Mouse (Mus musculus) megakaryocyte, embryonic 14.5 days (primary cell): ENCODE data around the gene 2610528A11Rik. TPM values are rescaled to one million over a fixed set of nuclear protein-coding genes. Genes with fewer than 3 reads are reported as not detected.
A peak's percentile ranks its signal among the peaks of the same experiment; 100 is the strongest.

ENCODE experiments used
- H3K27me3 ChIP-seq: replicated peaks from 2 replicates; pipeline ENCODE3; 2012; ENCODE audit warnings: inconsistent platforms
- H3K36me3 ChIP-seq: replicated peaks from 2 replicates; pipeline ENCODE3; 2012; ENCODE audit warnings: low read length, inconsistent platforms, mixed read lengths
- H3K4me1 ChIP-seq: 2 replicates; pipeline ENCODE4 v1.6.1; 2012; ENCODE audit warnings: inconsistent platforms
- H3K4me3 ChIP-seq: replicated peaks from 2 replicates; pipeline ENCODE3; 2012; ENCODE audit warnings: moderate library complexity, mild to moderate bottlenecking, inconsistent platforms
- H3K9me3 ChIP-seq: 2 replicates; pipeline ENCODE4 v1.6.1; 2012; ENCODE audit warnings: inconsistent platforms
- FLI1 ChIP-seq: IDR thresholded peaks from 2 replicates; pipeline ENCODE4 v1.6.1; 2012; ENCODE audit warnings: low read length, inconsistent platforms, mixed read lengths
- GATA1 ChIP-seq: IDR thresholded peaks from 3 replicates; pipeline ENCODE4 v1.6.1; 2012; ENCODE audit warnings: mixed read lengths, low read length, inconsistent platforms, borderline replicate concordance
- polyA plus RNA-seq: library from polyadenylated mRNA; stranded (reverse); fragments of >175 nt; gene quantifications from 2 replicates; pipeline ENCODE4 v1.2.3, GENCODE M21; 2012; ENCODE audit warnings: low replicate concordance; ENCODE audit not compliant: insufficient read depth

Gene 2610528A11Rik
- polyA plus RNA-seq, 1 experiment, result 4.3 TPM

DNA sequence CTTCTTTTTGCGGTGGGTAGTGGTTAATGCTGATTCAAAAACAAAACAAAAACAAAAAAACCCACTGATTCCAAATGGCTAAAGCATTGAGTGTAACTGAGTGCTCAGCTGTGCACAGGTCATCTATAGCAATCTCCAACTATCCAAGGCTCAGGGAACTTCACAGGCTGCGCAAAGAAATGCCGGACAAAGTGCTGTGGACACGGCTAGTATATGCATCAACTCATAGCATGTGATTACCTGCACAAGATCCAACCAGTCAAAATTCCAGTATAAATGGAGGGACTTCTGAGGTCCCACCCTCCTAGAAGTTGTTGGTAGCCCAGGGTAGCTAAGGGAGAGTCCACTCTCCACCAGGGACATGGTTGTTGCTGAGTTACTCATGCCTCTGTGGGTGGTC lies 5.4 kb upstream of the 2610528A11Rik start:
- no peak overlapping the region for H3K4me3 ChIP-seq
- TF ChIP-seq FLI1 (no peak), GATA1 (no peak)
- H3K27me3 ChIP-seq, result no peaks in the 10 kb centered on the region
- H3K36me3 ChIP-seq, result peaks cover 76% of the 10 kb centered on the region
- peaks cover 2% of the 10 kb centered on the region; the same call in 1 of the 2 replicates for H3K9me3 ChIP-seq
- peaks cover 58% of the 10 kb centered on the region for H3K4me1 ChIP-seq

DNA sequence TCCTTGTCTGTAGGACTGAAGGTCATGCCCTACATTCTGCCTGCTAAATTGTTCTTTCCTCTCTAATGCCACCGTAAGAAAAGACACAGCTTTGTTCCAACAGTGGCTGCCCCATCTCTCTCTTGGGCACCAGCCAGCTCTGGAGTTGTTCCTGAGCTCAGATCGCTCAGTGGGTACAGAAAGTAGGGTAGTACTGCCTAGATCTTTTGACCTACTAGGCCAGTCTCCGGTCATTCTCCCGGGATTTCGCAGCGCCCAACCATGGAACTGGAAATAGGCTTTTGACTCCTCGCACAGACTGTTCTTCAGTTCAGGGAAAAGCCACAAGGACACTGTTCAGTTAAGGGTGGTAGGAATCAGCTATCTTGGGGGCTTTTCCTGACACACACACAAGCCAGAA lies 891 bp downstream of the 2610528A11Rik start:
- peaks cover 3% of the 10 kb centered on the region for H3K27me3 ChIP-seq
- TF ChIP-seq GATA1 (no peak), FLI1 (no peak)
- peaks cover 14% of the 10 kb centered on the region for H3K36me3 ChIP-seq
- no peak overlapping the region for H3K4me3 ChIP-seq
- H3K9me3 ChIP-seq, result peaks cover 7% of the 10 kb centered on the region; the same call in 1 of the 2 replicates
- H3K4me1 ChIP-seq, result peaks cover 77% of the 10 kb centered on the region

DNA sequence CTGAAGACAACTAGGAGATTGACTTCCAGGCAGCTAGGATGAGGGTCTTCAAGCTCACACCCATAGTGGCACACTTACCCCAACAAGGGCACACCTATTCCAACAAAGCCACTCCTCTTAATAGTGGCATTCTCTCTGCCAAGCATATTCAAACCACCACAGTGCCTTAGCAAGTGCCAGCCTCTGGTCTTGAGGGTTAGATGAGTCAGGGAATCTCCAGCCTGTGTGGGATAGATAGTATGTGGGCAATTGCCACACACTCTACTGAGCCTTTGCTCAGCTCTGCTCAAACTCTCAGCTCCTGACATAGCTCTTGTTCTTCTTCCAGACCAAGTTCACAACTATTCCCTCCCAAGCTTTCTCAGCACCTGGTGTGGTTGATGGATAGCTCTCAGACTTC lies 2.5 kb downstream of the 2610528A11Rik start:
- Histone ChIP-seq H3K9me3 (peaks cover 7% of the 10 kb centered on the region; the same call in 1 of the 2 replicates), H3K4me3 (peak overlapping the region; percentile 64), H3K27me3 (peaks cover 7% of the 10 kb centered on the region), H3K36me3 (peaks cover 4% of the 10 kb centered on the region), H3K4me1 (peaks cover 66% of the 10 kb centered on the region)
- TF ChIP-seq FLI1 (no peak), GATA1 (peak; percentile 31; the same call in 1 of the 3 replicates)

DNA sequence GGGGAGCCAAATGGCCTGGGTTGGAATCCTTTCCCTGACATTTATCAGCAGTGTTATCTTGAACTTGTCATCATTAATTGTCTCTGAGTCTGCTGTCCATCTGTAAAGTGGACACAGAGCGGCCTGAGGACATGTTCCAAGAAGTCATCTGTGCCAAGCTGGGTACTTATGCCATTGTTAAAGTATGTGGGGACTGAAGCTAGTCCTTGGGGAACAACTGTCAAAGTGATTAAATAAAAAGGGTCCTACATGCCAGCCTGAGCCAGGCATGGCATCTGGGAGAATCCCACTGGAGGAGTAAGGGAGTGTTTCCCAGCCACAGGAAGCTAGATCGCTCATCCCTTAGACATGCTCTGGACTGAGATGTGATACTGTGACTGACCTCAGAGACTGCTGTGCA lies 3.4 kb downstream of the 2610528A11Rik start:
- Histone ChIP-seq H3K4me3 (peak overlapping the region; percentile 21), H3K27me3 (peaks cover 14% of the 10 kb centered on the region), H3K36me3 (no peaks in the 10 kb centered on the region), H3K4me1 (peaks cover 73% of the 10 kb centered on the region), H3K9me3 (0 out of 2 replicates have a peak, but pooled peaks cover 6% of the 10 kb centered on the region)
- TF ChIP-seq FLI1 (no peak), GATA1 (no peak)

DNA sequence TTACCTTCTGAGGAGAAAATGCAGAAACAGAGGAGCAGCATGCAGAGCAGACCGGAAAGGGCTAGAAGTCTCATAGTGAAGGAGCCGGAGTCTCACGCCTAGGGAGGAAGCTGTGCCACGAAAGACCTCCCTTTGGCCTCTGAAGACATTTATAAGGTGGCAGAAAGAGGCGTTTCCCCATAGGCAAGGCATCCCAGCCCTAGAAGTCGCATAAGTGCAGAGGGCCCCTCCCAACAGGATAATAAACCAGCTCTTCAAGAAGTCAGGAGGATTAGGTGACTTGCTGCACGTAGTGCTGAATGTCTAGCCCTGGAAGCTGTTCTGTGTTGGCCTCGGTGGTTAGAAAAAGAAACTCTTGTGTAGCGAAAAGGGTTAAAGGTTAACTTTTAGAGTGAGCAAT lies 3.8 kb downstream of the 2610528A11Rik start:
- no peak for TF ChIP-seq GATA1
- TF ChIP-seq FLI1, result no peak
- H3K27me3 ChIP-seq, result peaks cover 14% of the 10 kb centered on the region

DNA sequence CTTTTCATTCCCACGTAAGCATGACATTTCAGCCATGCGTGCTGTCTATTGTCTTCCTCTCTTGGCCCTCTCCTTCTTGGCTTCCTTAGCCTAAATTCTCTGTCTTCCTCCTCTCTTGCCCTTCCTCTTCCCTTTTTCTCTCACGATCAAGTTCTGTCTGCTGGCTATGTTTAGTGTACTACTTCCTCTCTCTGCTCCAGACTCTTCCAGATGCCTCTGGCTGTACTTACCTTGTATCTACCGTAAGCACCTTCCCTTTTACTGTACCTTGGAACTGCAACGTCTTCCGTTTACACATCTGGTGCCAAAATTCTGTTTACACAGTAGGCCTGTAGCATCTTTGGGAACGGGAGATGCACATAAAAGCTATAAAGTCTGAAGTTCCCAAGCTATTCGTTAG lies 4.4 kb downstream of the 2610528A11Rik start:
- Histone ChIP-seq H3K36me3 (no peaks in the 10 kb centered on the region), H3K27me3 (peaks cover 17% of the 10 kb centered on the region), H3K4me1 (peaks cover 73% of the 10 kb centered on the region), H3K9me3 (0 out of 2 replicates have a peak, but pooled peaks cover 5% of the 10 kb centered on the region), H3K4me3 (no peak overlapping the region)
- TF ChIP-seq FLI1 (no peak), GATA1 (no peak)

More for the DNA sequence above, 3.8 kb downstream of the 2610528A11Rik start:
- no peaks in the 10 kb centered on the region for H3K36me3 ChIP-seq
- peaks cover 73% of the 10 kb centered on the region for H3K4me1 ChIP-seq
- H3K9me3 ChIP-seq, result 0 out of 2 replicates have a peak, but pooled peaks cover 5% of the 10 kb centered on the region
- peak overlapping the region; percentile 7 for H3K4me3 ChIP-seq

DNA sequence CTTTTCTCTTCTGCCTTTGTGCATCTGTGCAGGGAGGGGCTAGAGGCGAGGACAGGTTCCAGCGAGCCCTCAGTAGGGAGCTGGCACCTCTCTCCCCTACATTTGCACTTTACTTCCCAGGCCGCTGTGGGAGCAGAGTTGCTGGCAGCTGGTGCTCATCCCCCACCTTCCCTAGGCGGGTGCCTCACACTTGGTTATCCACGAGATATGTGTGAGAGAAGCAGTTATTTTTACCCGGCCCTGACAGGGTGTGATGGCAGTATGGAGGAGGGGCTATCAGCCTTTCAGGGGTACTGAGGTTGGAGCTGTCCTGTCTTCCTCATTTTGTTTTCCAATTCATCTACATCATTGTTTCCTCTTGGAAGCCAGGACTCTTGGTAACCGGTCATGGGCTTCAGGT lies 8.0 kb downstream of the 2610528A11Rik start:
- Histone ChIP-seq H3K4me1 (peaks cover 53% of the 10 kb centered on the region), H3K4me3 (peak overlapping the region; percentile 35), H3K36me3 (no peaks in the 10 kb centered on the region), H3K27me3 (peaks cover 32% of the 10 kb centered on the region), H3K9me3 (0 out of 2 replicates have a peak, but pooled peaks cover 2% of the 10 kb centered on the region)
- TF ChIP-seq FLI1, result no peak
- no peak for TF ChIP-seq GATA1

DNA sequence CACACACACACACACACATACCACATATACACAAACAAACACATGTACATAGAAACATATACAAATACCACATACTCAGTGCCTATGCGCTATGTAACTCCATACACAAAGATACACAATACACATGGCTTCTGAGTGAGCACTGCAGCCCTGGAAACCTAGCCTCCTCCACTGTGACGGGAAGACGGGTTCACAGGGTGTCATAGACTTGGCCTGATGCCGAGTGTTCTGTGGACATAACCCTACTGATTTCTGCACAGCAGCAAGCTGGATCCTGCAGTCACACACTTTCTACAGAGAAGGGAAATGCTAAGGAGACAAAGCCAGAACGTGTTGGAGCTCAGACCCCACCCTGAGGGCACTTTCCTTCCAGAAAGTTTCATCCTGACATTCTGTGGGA lies 9.1 kb downstream of the 2610528A11Rik start:
- Histone ChIP-seq H3K27me3 (peaks cover 37% of the 10 kb centered on the region), H3K9me3 (no peaks in the 10 kb centered on the region), H3K4me1 (peaks cover 42% of the 10 kb centered on the region), H3K4me3 (peak overlapping the region; percentile 21), H3K36me3 (no peaks in the 10 kb centered on the region)
- TF ChIP-seq GATA1, result no peak
- no peak for TF ChIP-seq FLI1

DNA sequence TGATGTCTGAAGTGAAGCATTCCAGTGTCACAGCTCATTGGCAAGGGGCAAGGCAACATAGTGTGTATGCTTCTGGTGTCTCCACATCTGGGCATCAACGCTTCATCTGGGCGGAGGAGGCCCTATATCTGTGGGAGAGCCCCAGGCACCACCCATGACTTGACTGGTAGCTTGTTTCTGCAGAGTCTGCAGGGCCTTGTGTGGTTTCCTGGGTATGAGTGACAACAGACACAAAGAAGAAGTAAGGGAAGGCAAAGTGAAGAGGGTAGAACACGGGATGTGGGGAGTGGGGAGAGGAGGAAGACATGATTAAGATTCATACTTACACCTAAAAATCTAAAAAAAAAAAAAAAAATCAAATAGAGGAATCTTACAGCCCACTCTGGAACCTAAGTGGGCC lies 11.3 kb downstream of the 2610528A11Rik start:
- H3K9me3 ChIP-seq, result no peaks in the 10 kb centered on the region
- peaks cover 55% of the 10 kb centered on the region for H3K27me3 ChIP-seq
- no peaks in the 10 kb centered on the region for H3K36me3 ChIP-seq
- TF ChIP-seq FLI1 (no peak), GATA1 (no peak)
- peak overlapping the region; percentile 56 for H3K4me3 ChIP-seq
- H3K4me1 ChIP-seq, result peaks cover 45% of the 10 kb centered on the region

DNA sequence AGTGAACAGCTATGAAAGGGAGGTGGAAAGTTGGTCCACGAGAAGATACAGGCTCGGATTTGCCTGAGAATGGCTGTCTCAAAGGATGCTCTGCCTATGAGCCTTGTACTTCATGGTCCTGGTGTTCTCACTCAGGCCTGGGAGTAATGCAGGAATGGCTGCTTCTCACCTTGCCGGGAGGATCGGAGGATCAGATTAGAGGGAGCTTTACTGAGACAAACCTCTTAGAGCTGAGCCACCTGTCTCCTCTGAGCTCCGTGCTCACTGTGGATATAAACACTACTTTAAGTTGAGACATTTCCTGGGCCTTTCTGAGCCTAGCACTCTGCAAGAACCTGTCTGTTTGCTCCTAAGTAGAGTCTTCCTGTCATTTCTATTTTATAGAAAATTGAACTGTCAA lies 12.3 kb downstream of the 2610528A11Rik start:
- Histone ChIP-seq H3K36me3 (no peaks in the 10 kb centered on the region), H3K4me1 (peaks cover 45% of the 10 kb centered on the region), H3K4me3 (no peak overlapping the region), H3K27me3 (peaks cover 60% of the 10 kb centered on the region), H3K9me3 (no peaks in the 10 kb centered on the region)
- TF ChIP-seq GATA1 (no peak), FLI1 (no peak)

DNA sequence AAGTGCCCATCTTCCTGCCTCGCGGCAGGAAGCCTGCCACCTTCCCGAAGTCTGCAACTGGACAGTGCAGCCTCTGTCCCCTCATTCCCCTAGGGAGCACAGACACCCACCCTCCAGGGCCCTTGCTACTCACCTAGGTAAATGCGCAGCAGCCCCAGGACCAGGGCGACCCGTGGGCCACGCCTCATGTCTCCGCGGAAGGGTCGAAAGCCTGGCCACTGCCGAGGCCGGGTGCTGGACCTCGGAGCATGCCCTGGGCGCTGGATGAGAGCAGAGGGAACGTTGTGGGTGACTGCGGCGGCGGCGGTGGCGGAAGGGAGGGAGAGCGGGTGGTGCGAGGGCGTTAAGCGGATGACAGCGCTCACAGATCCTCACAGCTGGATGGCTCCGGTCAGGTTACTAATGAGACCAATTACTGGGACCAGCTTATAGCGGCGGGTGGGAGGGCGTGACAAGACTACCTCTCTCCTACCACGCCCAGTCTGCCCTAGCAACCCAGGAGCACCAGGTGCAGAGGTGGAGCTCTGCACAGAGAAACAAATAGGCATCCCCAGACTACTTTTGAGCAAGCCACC lies 15.8 kb downstream of the 2610528A11Rik start, which contains the start of gene Cdhr1:
Gene Cdhr1 (minus strand): TSS at position 392 of the 575 bp plus-strand sequence.
- H3K4me3 ChIP-seq, result peak within 1 kb of the TSS; percentile 87
- no peak for TF ChIP-seq FLI1
- no peak for TF ChIP-seq GATA1
- no peaks in the 10 kb centered on the region for H3K9me3 ChIP-seq
- no peaks in the 10 kb centered on the region for H3K36me3 ChIP-seq
- H3K27me3 ChIP-seq, result peaks cover 67% of the 10 kb centered on the region
- peaks cover 20% of the 10 kb centered on the region for H3K4me1 ChIP-seq
